In genomic region chr11:62603312-62604056, GRCm38 (mm10) we compare ENCODE assay signal across 8 mouse cellular contexts. TPM values are rescaled to one million over a fixed set of nuclear protein-coding genes. Genes with fewer than 3 reads are reported as not detected.
DNase-seq lines count a peak whose midpoint lies in the region; ATAC-seq lines count a peak whose summit lies in the region.

No protein-coding gene starts in this region.

- H3K27me3 ChIP-seq in lung, embryonic 15.5 days = no peaks in the 10 kb centered on the region
- no peaks in the 10 kb centered on the region for H3K27me3 ChIP-seq in forebrain, embryonic 16.5 days (replicated peaks; ENCODE audit: control insufficient read depth, insufficient read depth, low read length)

- H3K36me3 ChIP-seq in lung, embryonic 15.5 days = peaks cover 44% of the 10 kb centered on the region
- peaks cover 14% of the 10 kb centered on the region; the same call in 1 of the 2 replicates for H3K36me3 ChIP-seq in forebrain, embryonic 16.5 days (ENCODE audit: control insufficient read depth, insufficient read depth)

- H3K9ac ChIP-seq in lung, embryonic 15.5 days = peak overlapping the region; percentile 86
- H3K9ac ChIP-seq in forebrain, embryonic 16.5 days (replicated peaks; ENCODE audit: low read depth, low read length) = peak overlapping the region; percentile 94

- no peak for DNase-seq in lung, adult 18-20 months
- DNase-seq in brain, adult 2 months (ENCODE audit: low read depth, low spot score) = peak; percentile 46
- DNase-seq in kidney, adult 8-10 months = peak; percentile 39 to 44
- peak; percentile 9 to 14 for DNase-seq in thymus, postnatal 10 days (ENCODE audit: low spot score in 2 of 2)
- no peak for DNase-seq in left cerebral cortex, adult 18-20 months (ENCODE audit: low spot score in 2 of 2)

- no peak for ATAC-seq in lung, embryonic 15.5 days (ENCODE audit: borderline replicate concordance, extremely low read depth, low FRiP score, low TSS enrichment)
- no peak; the same call in 1 of the 2 replicates for ATAC-seq in forebrain, embryonic 16.5 days
- peak; percentile 34 for ATAC-seq in megakaryocyte, adult 5-6 weeks (ENCODE audit: poor library complexity, severe bottlenecking)

- H3K27ac ChIP-seq in lung, embryonic 15.5 days = peak overlapping the region; percentile 93
- peak overlapping the region; percentile 91 for H3K27ac ChIP-seq in forebrain, embryonic 16.5 days (ENCODE audit: low read length)

- no peaks in the 10 kb centered on the region for H3K9me3 ChIP-seq in lung, embryonic 15.5 days
- no peaks in the 10 kb centered on the region for H3K9me3 ChIP-seq in forebrain, embryonic 16.5 days (ENCODE audit: control insufficient read depth, low read length)

- H3K4me3 ChIP-seq in lung, embryonic 15.5 days = peak overlapping the region; percentile 67
- peak overlapping the region; percentile 86 for H3K4me3 ChIP-seq in forebrain, embryonic 16.5 days (replicated peaks; ENCODE audit: low read length)

- peaks cover 35% of the 10 kb centered on the region for H3K4me1 ChIP-seq in lung, embryonic 15.5 days
- H3K4me1 ChIP-seq in forebrain, embryonic 16.5 days (replicated peaks; ENCODE audit: control insufficient read depth, insufficient read depth, low read length) = peaks cover 45% of the 10 kb centered on the region

- under 1% methylated on average over 13 of the region's 13 CpGs for WGBS in lung, embryonic 15.5 days
- 1% methylated on average over 13 of the region's 13 CpGs for WGBS in forebrain, embryonic 16.5 days

- peak overlapping the region; percentile 68 for H3K4me2 ChIP-seq in lung, embryonic 15.5 days
- H3K4me2 ChIP-seq in forebrain, embryonic 16.5 days (ENCODE audit: low read length) = peak overlapping the region; percentile 60

RNA-seq across cellular contexts. Expression of gene Trpv2, which starts 29.2 kb away (rescaled TPM):
- 4.6 and 5.5 TPM in 2 replicates for polyA plus RNA-seq in lung, embryonic 15.5 days (2015; fragmentation: Nextera tagmentation; extraction: Ambion mirVana)
- 19.1 and 27.2 TPM in 2 replicates for polyA plus RNA-seq in forebrain, embryonic 16.5 days (2015; fragmentation: Nextera tagmentation; extraction: Ambion mirVana)
- total RNA-seq in megakaryocyte, adult 5-6 weeks (2015) = 24.9 and 27.9 TPM in 2 replicates
- total RNA-seq in megakaryocyte, adult 5-6 weeks (2017) = 46.6 and 51.1 TPM in 2 replicates
- 10 to 100 TPM; 21.1 to 21.2 TPM for total RNA-seq in left cerebral cortex, adult 18-20 months (2021)

RNA-seq across cellular contexts. Expression of gene Lrrc75a, which starts 44.8 kb away (rescaled TPM):
- 12.6 and 13.0 TPM in 2 replicates for polyA plus RNA-seq in lung, embryonic 15.5 days (2015; fragmentation: Nextera tagmentation; extraction: Ambion mirVana)
- polyA plus RNA-seq in forebrain, embryonic 16.5 days (2015; fragmentation: Nextera tagmentation; extraction: Ambion mirVana) = 9.7 and 10.6 TPM in 2 replicates
- 5.7 TPM in 2 replicates for total RNA-seq in megakaryocyte, adult 5-6 weeks (2015)
- total RNA-seq in megakaryocyte, adult 5-6 weeks (2017) = 3.6 and 5.7 TPM in 2 replicates
- total RNA-seq in left cerebral cortex, adult 18-20 months (2021) = 10 to 100 TPM; 24.2 to 28.0 TPM

RNA-seq across cellular contexts. Expression of gene Mmgt2, which starts 45.0 kb away (rescaled TPM):
- polyA plus RNA-seq in lung, embryonic 15.5 days (2015; fragmentation: Nextera tagmentation; extraction: Ambion mirVana) = 40.9 and 42.1 TPM in 2 replicates
- 28.5 and 29.2 TPM in 2 replicates for polyA plus RNA-seq in forebrain, embryonic 16.5 days (2015; fragmentation: Nextera tagmentation; extraction: Ambion mirVana)
- 19.0 and 19.3 TPM in 2 replicates for total RNA-seq in megakaryocyte, adult 5-6 weeks (2015)
- total RNA-seq in megakaryocyte, adult 5-6 weeks (2017) = 7.2 and 10.9 TPM in 2 replicates
- total RNA-seq in left cerebral cortex, adult 18-20 months (2021) = 10 to 100 TPM; 23.7 to 24.0 TPM

RNA-seq across cellular contexts. Expression of gene Ubb, which starts 52.5 kb away (rescaled TPM):
- polyA plus RNA-seq in lung, embryonic 15.5 days (2015; fragmentation: Nextera tagmentation; extraction: Ambion mirVana) = 3,157 and 3,186 TPM in 2 replicates
- polyA plus RNA-seq in forebrain, embryonic 16.5 days (2015; fragmentation: Nextera tagmentation; extraction: Ambion mirVana) = 4,671 and 4,745 TPM in 2 replicates
- 1,447 and 1,627 TPM in 2 replicates for total RNA-seq in megakaryocyte, adult 5-6 weeks (2015)
- 835 and 1,053 TPM in 2 replicates for total RNA-seq in megakaryocyte, adult 5-6 weeks (2017)
- 1,000 to 10,000 TPM; 1,699 to 1,805 TPM for total RNA-seq in left cerebral cortex, adult 18-20 months (2021)

Comparison
In these comparisons a context has a peak if more than half of its experiments do, and no peak if none do; other contexts are left out.
1. DNase-seq: peak in brain, adult 2 months (single experiment), kidney, adult 8-10 months (2 of 2) and thymus, postnatal 10 days (2 of 2); none in lung, adult 18-20 months (0 of 2) and left cerebral cortex, adult 18-20 months (0 of 2).